Mouse (Mus musculus): ENCODE measurements around the gene Chil3. TPM values are rescaled to one million over a fixed set of nuclear protein-coding genes. Genes with fewer than 3 reads are reported as not detected.

Chil3 gene
- 1,000 to 10,000 TPM; 2,886 to 3,700 TPM for total RNA-seq (2023)

DNA sequence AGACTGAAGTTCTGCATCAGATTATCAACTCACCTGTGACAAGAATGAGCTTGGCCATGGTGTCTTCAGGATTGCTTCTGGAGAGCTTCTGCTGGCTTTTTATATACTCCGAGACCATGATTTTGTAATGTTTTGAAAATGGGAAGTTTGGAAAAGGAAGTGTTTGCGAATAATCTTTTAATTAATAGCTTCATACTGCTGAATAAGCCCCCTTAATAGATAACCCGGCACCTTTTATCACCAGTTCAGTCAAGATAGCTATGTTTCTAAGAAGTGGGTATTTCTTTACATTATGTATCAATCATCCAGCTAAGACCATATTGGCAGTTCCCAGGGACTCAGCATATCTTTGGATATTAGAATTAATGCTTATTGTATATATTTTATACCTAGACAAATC is at the start of gene Chil3:
Gene Chil3, minus strand, starts transcription at position 101 of the 400 bp plus-strand sequence.

DNA sequence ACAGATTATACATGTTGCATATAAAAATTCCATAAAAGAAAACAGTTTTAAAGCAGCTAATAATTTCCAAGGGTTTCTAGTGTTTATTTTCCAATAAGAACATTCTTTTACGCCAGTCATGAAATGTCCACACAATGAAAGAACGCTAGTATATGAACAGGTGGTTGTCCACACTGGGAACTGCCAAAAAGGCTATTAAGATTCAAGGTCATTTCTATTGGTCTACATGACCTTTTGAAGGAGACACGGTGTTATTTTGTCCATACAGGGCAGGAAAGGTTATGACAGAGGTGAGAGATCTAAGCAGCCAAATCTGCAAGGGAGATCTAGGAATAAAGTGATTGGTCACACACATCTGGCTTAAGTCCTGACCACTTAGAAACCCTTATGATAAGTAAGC is 54.4 kb downstream of the Chil3 start, which contains the start of gene Chia1:
Gene Chia1, plus strand, starts transcription at position 301 of the 400 bp plus-strand sequence.

Other genes with a start within 250 kb of the Chil3 start
- gene I830077J02Rik, start 234.9 kb downstream of the Chil3 start, total RNA-seq (2023): 10 to 100 TPM; 74.1 to 95.4 TPM
- gene Wdr77, start 208.2 kb downstream of the Chil3 start, total RNA-seq (2023): 10 to 100 TPM; 33.7 to 38.0 TPM
- gene Atp5f1, start 207.5 kb downstream of the Chil3 start, total RNA-seq (2023): 100 to 1,000 TPM; 150 to 160 TPM
- 1 to 10 TPM; 5.5 to 6.3 TPM for gene Ovgp1, start 193.9 kb downstream of the Chil3 start, total RNA-seq (2023)
- gene Pifo, start 152.9 kb downstream of the Chil3 start, total RNA-seq (2023): not detected
- gene Chil5, start 134.8 kb downstream of the Chil3 start, total RNA-seq (2023): 10 to 100 TPM; 12.4 to 19.1 TPM
- not detected for gene Chia1, start 54.3 kb downstream of the Chil3 start, total RNA-seq (2023)
- gene Chil4, start 51.9 kb upstream of the Chil3 start, total RNA-seq (2023): 1 to 10 TPM; 1.0 to 1.4 TPM
- gene Chil6, start 238.6 kb upstream of the Chil3 start, total RNA-seq (2023): under 1 TPM; 0.27 to 0.60 TPM

Data from neutrophil, adult 59 days (primary cell).